Mouse (Mus musculus): ENCODE data around the gene Runx2. TPM values are rescaled to one million over a fixed set of nuclear protein-coding genes. Genes with fewer than 3 reads are reported as not detected.

The Runx2 gene
- polyA plus RNA-seq, 1 experiment = 7.7 TPM

GRCm38 (mm10) chr17:44776738-44777270 is 37.8 kb downstream of the Runx2 start, which contains the start of gene Supt3:
Gene Supt3, plus strand, starts transcription at chr17:44777152.
- TF ChIP-seq CTCF (IDR thresholded peaks at IDR 0.05; ENCODE audit: extremely low read depth, insufficient read depth, low read length) = no peak
- TF ChIP-seq POLR2A (IDR thresholded peaks at IDR 0.05; ENCODE audit: extremely low read depth, insufficient read depth, low read length) = peak; percentile 45; the same call in 1 of the 2 replicates
- peak within 1 kb of the TSS; percentile 79 for H3K4me3 ChIP-seq (ENCODE audit: insufficient read depth, low read length)
- H3K4me1 ChIP-seq (ENCODE audit: control insufficient read depth, insufficient read depth, low read length) = no peaks in the 10 kb centered on the region; the same call in 1 of the 2 replicates
- peak within 1 kb of the TSS; percentile 41; the same call in 1 of the 2 replicates for H3K27ac ChIP-seq (ENCODE audit: insufficient read depth, low read length)

- H3K4me1 ChIP-seq (ENCODE audit: control insufficient read depth, insufficient read depth, low read length) = no peaks in the 10 kb centered on the region
- no peak overlapping the region for H3K27ac ChIP-seq (ENCODE audit: insufficient read depth, low read length)
These were observed 42.0 kb downstream of the Runx2 start for GRCm38 (mm10) chr17:44772576-44772975.

GRCm38 (mm10) chr17:44770871-44771270 is 43.7 kb downstream of the Runx2 start:
- TF ChIP-seq CTCF (IDR thresholded peaks at IDR 0.05; ENCODE audit: extremely low read depth, insufficient read depth, low read length) = no peak
- no peak for TF ChIP-seq POLR2A (IDR thresholded peaks at IDR 0.05; ENCODE audit: extremely low read depth, insufficient read depth, low read length)
- Histone ChIP-seq H3K4me1 (ENCODE audit: control insufficient read depth, insufficient read depth, low read length) (no peaks in the 10 kb centered on the region), H3K4me3 (ENCODE audit: insufficient read depth, low read length) (no peak overlapping the region), H3K27ac (ENCODE audit: insufficient read depth, low read length) (no peak overlapping the region)

More at GRCm38 (mm10) chr17:44772576-44772975, 42.0 kb downstream of the Runx2 start:
- no peak overlapping the region for H3K4me3 ChIP-seq (ENCODE audit: insufficient read depth, low read length)
- TF ChIP-seq CTCF (IDR thresholded peaks at IDR 0.05; ENCODE audit: extremely low read depth, insufficient read depth, low read length) (no peak), POLR2A (IDR thresholded peaks at IDR 0.05; ENCODE audit: extremely low read depth, insufficient read depth, low read length) (no peak)

- Histone ChIP-seq H3K4me3 (ENCODE audit: insufficient read depth, low read length) (no peak overlapping the region), H3K27ac (ENCODE audit: insufficient read depth, low read length) (no peak overlapping the region), H3K4me1 (ENCODE audit: control insufficient read depth, insufficient read depth, low read length) (no peaks in the 10 kb centered on the region)
- no peak for TF ChIP-seq POLR2A (IDR thresholded peaks at IDR 0.05; ENCODE audit: extremely low read depth, insufficient read depth, low read length)
- TF ChIP-seq CTCF (IDR thresholded peaks at IDR 0.05; ENCODE audit: extremely low read depth, insufficient read depth, low read length) = no peak
These were observed 46.1 kb downstream of the Runx2 start for GRCm38 (mm10) chr17:44768522-44768921.

- H3K4me3 ChIP-seq (ENCODE audit: insufficient read depth, low read length) = no peak overlapping the region
- no peak for TF ChIP-seq POLR2A (IDR thresholded peaks at IDR 0.05; ENCODE audit: extremely low read depth, insufficient read depth, low read length)
- TF ChIP-seq CTCF (IDR thresholded peaks at IDR 0.05; ENCODE audit: extremely low read depth, insufficient read depth, low read length) = no peak
- no peak overlapping the region for H3K27ac ChIP-seq (ENCODE audit: insufficient read depth, low read length)
- no peaks in the 10 kb centered on the region for H3K4me1 ChIP-seq (ENCODE audit: control insufficient read depth, insufficient read depth, low read length)
These were observed 47.2 kb downstream of the Runx2 start for GRCm38 (mm10) chr17:44767375-44767774.

DNA sequence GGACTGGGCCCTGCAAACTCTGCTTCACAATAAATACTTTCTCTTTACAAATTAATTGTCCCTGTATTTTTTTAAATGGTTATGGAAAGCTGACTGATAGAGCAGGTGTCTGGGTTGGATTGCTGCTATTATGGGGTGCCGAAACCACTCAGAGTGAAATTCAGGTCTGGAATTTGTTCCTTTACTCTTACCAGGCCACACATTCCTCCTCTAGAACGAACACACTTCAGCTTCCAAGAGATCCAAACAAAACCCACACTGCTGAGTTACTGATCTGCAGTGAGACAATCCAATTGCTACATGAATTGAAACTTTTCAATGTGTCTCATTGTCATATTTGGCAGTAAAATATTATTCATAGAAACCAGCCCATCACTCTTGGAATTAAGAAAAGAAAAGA is 47.6 kb downstream of the Runx2 start:
- no peaks in the 10 kb centered on the region for H3K4me1 ChIP-seq (ENCODE audit: control insufficient read depth, insufficient read depth, low read length)
- H3K27ac ChIP-seq (ENCODE audit: insufficient read depth, low read length) = no peak overlapping the region
- TF ChIP-seq CTCF (IDR thresholded peaks at IDR 0.05; ENCODE audit: extremely low read depth, insufficient read depth, low read length) (no peak), POLR2A (IDR thresholded peaks at IDR 0.05; ENCODE audit: extremely low read depth, insufficient read depth, low read length) (no peak)
- H3K4me3 ChIP-seq (ENCODE audit: insufficient read depth, low read length) = no peak overlapping the region

GRCm38 (mm10) chr17:44766318-44766717 is 48.3 kb downstream of the Runx2 start:
- TF ChIP-seq POLR2A (IDR thresholded peaks at IDR 0.05; ENCODE audit: extremely low read depth, insufficient read depth, low read length) (no peak), CTCF (IDR thresholded peaks at IDR 0.05; ENCODE audit: extremely low read depth, insufficient read depth, low read length) (no peak)
- no peak overlapping the region for H3K27ac ChIP-seq (ENCODE audit: insufficient read depth, low read length)

DNA sequence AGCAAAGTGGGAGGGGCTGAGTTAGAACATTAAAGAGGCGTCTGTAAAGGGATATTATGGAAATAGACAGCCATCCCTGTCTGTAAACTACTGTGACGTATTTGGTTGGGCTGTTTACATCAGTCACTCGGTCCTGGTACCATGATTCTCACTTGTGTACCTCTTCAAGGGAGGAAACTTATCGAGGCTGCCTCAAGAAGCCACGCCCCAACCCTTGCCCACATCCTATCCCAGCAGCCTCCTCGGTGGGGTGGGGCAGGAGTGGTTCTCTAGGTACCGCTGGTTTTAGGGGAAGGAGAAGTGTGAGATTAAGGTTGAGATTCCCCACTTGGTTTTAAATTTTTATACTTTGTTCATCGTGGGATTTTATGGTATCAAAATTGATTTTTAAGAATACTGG is 69.2 kb downstream of the Runx2 start:
- Histone ChIP-seq H3K4me1 (ENCODE audit: control insufficient read depth, insufficient read depth, low read length) (no peaks in the 10 kb centered on the region), H3K4me3 (ENCODE audit: insufficient read depth, low read length) (no peak overlapping the region), H3K27ac (ENCODE audit: insufficient read depth, low read length) (no peak overlapping the region)
- TF ChIP-seq POLR2A (IDR thresholded peaks at IDR 0.05; ENCODE audit: extremely low read depth, insufficient read depth, low read length) (no peak), CTCF (IDR thresholded peaks at IDR 0.05; ENCODE audit: extremely low read depth, insufficient read depth, low read length) (no peak)

More at GRCm38 (mm10) chr17:44766318-44766717, 48.3 kb downstream of the Runx2 start:
- Histone ChIP-seq H3K4me1 (ENCODE audit: control insufficient read depth, insufficient read depth, low read length) (no peaks in the 10 kb centered on the region), H3K4me3 (ENCODE audit: insufficient read depth, low read length) (no peak overlapping the region)

DNA sequence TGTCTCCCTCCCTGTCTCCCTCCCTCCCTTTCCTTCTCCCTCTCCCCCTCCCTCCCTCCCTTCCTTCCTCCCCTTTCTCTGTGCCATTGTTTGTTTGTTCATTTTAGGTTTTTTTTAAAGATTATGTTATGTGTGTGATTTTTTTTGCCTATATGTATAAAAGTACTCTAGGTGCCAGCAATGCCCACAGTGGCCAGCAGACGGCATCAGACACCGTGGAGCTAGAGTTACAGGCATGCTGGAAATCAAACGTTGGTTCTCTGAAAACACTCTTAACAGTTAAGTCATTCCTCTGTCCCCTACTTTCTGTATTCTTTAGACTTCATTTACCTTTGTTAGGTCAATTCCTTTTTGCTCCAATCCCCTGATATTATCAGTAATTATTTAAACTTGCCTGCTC is 70.8 kb downstream of the Runx2 start:
- no peak for TF ChIP-seq POLR2A (IDR thresholded peaks at IDR 0.05; ENCODE audit: extremely low read depth, insufficient read depth, low read length)
- TF ChIP-seq CTCF (IDR thresholded peaks at IDR 0.05; ENCODE audit: extremely low read depth, insufficient read depth, low read length) = peak; percentile 26; the same call in 1 of the 2 replicates
- H3K27ac ChIP-seq (ENCODE audit: insufficient read depth, low read length) = no peak overlapping the region
- H3K4me1 ChIP-seq (ENCODE audit: control insufficient read depth, insufficient read depth, low read length) = no peaks in the 10 kb centered on the region
- no peak overlapping the region for H3K4me3 ChIP-seq (ENCODE audit: insufficient read depth, low read length)

GRCm38 (mm10) chr17:44742246-44742645 is 72.4 kb downstream of the Runx2 start:
- H3K27ac ChIP-seq (ENCODE audit: insufficient read depth, low read length) = no peak overlapping the region
- TF ChIP-seq POLR2A (IDR thresholded peaks at IDR 0.05; ENCODE audit: extremely low read depth, insufficient read depth, low read length) (no peak), CTCF (IDR thresholded peaks at IDR 0.05; ENCODE audit: extremely low read depth, insufficient read depth, low read length) (no peak)
- no peaks in the 10 kb centered on the region; the same call in 1 of the 2 replicates for H3K4me1 ChIP-seq (ENCODE audit: control insufficient read depth, insufficient read depth, low read length)
- no peak overlapping the region for H3K4me3 ChIP-seq (ENCODE audit: insufficient read depth, low read length)
